Mouse (Mus musculus) cerebellum, postnatal 4 days (tissue): ENCODE measurements around the gene Ppp4r4.
"Not testable (repeated sequence)": the region's sequence is repeated elsewhere in the genome, so short reads cannot be mapped to it uniquely, and the experiment has no call there.

ENCODE experiments used
- DNase-seq, 2 experiments: peaks; one replicate each; pipeline ENCODE4 v3.0.0; 2022; ENCODE audit warnings: low spot score in 2 of 2, mixed read lengths in 1 of 2

The Ppp4r4 gene

DNA sequence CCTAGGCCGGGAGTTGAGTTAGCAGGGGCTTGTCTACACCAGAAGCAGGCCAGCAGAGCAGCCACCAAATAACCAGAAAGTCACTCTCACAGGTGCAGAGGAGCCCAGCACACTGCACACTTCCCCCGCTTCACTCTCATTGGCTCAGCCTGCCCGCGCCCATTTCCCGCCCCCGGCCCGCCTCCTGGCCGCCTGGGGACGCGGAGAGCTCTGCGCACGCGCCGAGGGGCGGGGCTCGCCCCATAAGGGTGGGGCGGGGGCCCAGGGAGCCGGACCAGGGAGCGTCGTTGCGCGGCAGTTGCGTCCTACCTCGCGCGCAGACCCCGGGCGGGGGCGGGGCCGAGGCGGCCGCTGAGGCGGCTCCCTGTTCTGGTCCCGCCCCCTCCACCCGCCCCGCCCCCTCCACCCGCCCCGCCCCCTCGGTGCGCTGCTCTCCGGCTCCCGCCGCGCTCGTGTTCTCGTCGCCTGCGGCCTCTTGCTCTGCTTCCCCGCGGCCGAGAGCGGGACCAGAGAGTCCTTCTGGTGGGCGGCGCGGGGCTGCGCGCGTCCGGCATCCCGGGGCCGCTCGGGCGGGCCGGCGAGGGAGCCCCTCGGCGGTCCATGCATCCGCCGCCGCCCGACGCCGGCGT is at the start of gene Ppp4r4:
Ppp4r4 (plus strand) TSS at position 264 of the 629 bp plus-strand sequence.
- DNase-seq, result peak; percentile 82 to 92

DNA sequence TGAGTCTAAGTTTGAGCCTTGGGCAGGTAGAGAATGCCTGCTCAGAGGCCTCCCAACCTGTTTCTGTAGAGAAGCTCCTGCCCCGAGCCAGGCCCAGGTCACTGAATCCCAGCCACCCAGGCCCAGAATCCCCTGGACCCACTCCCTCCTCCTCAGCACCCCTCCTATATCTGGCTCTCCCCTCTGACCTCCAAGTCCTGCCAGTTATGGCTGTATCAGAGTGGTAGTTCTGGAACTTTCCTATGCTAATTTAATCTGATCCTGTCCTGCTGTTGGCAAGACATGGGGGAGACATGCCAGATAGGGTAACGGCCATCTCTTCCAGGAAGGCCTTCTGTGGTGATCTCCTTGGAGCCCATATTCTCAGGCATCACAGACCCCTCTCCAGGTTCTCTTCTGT is 49.3 kb upstream of the Ppp4r4 start:
- no peak for DNase-seq

DNA sequence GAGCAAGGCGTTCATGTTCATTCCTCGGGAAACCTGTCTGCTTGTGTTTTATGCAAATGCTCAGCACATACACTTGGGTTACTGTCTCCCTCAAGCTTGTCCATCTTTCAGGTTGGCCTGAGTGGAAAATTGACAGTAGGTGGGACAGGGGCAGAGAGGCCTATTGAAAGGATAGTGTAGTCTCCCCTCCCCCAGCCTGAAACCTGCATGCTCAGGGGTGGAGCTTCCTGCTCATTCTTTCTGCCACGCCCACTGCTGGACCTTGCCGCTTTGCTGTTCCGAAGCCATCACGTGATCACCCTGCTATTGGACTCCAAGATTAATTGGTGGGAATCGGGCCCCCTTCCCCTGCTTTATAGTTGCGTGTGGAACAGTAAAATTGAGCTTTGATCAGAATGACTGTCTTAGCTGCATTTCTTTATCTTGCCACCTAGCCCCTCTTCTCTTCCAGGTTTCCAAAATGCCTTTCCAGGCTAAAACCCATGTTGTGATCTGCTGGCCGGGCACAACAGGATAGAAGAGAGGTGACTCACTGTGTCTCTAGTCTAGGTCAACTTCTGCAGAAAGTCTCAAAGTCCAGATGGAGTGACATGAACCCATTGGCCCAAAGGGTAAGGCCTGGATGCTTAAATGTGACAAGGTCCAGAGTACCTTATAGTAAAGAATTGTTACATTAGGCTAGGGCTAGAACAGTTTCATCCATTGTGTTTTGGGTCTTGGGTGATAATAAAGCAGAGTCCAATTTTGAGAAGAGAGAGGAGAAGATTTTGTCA is 47.7 kb upstream of the Ppp4r4 start:
- not testable (repeated sequence) for DNase-seq

DNA sequence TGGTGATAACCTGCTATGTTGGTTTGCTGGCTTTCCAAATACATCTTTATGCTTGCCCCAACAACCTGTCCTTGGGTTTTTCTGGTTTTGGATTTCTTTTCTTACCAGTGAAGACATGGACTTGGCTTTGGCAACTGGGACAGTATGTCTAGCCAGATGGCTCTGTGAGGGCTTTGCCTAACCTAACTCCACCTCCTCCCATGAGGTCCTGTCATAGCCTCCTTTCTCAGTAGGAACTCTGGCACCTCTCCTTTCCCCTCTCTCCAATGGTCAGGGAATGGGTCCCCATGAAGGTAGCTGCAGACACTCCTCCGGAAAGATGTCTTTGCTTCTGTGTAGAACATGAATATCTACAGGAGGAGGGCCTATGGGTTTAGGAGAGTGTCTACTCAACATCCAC is 45.4 kb upstream of the Ppp4r4 start:
- no peak for DNase-seq

DNA sequence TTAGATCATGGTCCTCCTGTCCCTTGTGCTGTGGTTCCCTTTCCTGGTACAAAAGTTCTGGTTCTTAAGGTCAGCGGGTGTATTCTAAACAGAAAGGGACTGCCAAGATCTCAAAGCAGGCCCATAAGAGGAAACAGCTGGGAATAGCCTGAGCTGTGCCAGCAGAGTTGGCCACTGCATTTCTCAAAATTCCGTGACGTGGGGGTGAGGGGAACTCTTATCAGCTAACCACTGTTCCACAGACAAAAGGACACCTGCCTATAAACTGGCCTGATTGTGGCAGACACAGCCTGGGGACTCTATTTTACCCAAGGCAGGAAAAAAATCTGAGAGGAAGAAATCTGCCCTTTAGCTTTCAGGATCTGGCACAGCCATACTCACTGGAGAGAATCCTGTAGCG is 44.8 kb upstream of the Ppp4r4 start:
- no peak for DNase-seq

DNA sequence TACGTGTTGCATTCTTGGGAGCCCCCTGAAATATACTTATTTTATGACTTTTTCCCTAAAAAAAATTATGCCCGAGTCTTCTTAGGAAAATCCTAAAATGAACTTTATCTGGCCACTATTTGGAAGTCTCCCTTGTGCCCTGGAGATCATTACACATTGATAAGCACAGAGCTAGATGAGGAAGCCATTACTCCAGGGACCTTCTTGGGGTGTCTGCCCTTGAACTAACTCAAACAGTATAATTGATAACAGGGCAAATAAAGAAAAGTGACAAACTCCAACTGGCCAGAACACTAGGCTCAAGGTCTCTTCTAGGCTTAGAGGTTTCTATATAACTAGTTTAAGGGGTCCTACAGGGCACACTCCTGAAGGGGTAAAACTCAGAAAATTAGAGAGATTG is 44.3 kb upstream of the Ppp4r4 start:
- no peak for DNase-seq

DNA sequence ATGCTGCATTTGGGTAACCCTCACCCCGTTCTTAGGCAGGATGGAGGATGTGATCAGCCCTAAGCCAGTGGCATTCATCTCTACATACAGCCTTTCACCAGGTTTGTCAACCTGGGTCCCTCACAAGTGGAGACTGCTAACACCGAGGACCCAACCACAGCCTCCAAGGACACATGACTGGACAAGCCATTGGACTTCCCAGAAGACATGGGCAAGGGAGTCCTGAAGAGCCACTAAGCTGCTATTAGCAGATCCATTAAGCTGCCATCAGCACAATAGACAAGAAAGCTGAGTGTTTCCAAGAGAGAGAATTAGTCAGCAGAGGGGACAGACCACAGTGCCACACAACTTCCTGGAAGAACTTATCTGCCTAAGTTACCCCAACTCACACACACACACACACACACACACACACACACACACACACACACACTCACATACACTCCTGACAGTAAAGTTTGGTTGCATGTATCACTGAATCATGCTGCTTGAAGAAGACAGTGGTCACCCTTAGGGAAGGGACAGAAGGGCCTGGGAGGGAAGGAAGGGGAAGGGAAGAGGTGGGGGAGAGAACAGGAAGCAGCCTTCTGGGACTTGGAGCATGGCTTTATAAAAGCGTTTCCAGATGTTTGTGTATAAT is 40.9 kb upstream of the Ppp4r4 start:
- DNase-seq, result no peak

DNA sequence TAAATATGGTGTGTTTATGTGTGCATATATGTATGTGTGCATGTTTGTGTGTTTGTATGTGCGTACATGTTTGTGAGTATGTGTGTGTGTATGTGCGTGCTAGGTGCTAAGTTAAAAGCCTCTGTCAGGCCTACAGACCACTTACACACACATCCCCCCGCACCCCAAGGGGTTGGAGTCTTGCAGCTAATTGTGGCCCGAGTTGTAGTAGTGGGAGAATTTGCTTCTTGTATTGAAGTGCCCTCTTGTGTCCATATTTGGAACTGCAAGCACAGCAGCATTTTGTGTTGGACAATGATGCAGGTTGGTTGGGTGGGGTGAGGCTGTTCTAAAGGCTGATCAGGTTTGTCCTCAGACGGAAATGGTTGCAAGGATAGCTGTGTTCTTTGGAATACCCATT is 39.3 kb upstream of the Ppp4r4 start:
- DNase-seq, result peak in 1 of 2 experiments; percentile 70

DNA sequence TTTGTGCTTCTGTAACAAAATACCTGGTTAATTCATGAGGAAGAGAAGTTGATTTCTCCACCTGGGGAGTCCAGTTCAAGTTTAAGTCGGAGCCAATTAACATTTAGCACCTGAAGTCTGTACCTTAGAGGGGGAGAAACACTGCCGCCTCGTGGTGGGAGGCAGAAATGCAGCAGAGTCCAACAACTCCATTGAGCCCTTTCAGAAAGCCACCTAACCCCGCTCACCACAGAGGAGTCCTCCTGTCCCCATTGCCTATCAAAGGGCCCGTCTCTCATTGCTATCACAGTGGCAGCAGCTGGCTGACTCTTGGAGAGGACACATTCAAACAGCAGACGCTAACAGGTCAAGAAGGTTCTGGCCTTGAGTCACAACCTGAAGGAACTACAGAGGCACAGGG is 37.6 kb upstream of the Ppp4r4 start:
- peak in 1 of 2 experiments; percentile 23 for DNase-seq

DNA sequence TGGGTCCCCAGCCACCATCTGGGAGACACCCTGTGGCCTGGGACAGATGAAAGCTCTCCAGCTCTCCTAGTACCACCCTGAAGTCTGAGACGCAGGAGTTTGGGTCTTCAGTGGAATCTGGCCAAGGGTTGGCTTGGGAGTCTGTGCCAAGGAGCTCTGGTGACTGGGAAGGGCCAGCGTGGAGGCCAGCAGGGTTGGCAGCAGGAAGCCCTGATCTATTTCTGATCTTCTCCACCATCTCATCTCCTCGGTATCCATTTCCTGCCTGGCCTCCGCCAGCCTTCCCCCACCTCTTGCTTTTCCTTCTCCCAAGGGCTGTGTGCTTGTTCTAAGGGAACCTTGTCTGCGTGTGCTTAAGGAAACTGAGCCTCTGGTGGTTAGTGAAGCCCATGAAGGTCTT is 33.3 kb upstream of the Ppp4r4 start:
- DNase-seq, result no peak

DNA sequence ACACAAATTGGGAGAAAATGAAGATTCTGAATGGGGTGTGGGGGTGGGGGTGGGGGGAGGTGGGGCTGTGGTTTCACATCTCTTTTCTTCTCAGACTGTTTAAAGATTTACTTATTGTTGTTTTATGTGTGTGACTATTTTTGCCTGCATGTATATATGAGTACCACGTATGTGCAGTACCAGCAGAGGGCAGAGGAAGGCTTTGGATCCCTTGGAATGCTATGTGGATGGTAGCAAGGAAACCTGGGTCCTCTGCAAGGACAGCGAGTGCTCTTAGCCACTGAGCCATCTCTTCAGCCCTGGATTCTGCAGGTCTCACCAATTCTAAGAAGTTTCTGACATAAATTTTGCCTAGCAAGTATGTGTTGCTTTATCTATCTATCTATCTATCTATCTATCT is 32.8 kb upstream of the Ppp4r4 start:
- DNase-seq, result no peak

DNA sequence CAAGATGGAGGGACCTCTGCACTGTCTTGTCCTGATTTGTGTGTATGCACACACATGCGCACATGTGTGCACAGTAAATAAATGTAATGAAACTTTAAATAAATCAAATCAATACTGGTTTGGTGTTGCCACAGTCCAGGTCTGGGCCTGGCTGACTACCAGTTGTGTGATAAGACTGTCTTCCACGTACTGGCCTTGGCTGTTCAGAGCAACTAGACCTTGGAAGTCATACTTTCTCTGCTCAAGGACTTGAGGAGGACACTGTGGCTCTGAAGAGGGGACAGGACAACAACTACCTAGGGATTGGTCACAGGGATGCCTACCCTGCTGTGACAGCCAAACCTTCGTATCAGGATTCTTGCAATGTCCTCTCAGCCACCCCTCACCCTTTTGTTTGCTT is 28.8 kb upstream of the Ppp4r4 start:
- DNase-seq, result no peak

DNA sequence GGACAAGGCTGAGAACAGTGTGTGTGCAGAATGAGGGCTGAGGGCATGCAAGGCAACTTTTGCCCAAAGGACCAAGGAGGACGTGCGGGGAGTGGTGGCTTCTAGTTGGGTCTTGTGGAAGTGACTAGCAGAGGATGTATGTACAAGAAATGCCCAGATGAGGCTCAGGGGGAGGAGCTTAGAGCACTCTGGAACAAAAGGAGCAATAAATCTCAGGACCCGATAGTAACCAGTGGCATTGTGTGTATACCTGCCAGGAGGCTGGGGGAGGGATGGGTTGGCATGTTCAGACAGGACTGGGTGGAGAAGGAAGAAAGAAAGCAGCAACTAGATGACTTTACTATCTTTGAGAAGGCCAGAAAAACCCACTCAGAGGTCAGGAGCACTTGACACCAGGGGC is 27.7 kb upstream of the Ppp4r4 start:
- DNase-seq, result no peak

DNA sequence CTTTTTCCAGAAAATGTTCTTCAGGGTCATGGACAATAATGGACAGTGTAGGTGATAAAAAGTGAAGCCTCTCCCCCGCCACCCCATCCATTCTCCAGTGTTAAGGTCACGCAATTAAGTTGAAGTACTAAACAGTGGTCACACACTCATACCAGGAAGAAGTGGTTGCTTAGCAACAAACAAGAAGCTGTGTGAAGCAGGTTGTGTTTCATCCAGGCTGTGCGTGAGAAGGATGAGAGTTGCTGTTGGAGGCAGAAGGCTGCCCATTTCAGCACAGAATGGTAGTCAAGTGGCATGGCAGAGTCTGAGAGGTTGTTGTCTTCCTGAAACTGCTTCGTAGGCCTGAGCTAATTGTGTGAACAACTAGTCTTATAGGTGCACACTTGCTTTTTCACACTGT is 23.7 kb upstream of the Ppp4r4 start:
- no peak for DNase-seq

DNA sequence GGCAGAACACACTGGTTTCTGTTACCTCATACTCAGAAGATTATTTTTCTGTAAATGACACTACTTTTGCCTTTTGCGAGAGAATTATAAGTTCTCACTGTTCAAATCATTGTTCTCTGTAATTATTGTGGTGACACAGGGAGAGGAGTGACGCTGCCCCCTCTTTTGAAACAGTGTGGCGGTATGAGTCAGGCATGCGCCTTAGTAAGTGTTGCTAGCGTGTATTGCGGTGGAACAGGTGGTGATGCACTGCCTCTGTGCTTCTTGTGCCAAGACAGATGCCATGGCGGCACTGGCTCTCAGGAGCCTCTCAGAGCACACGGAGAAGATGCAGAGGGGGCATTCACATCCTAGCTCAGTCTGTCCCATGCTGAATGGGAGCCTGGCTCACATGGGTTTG is 22.2 kb upstream of the Ppp4r4 start:
- no peak for DNase-seq

DNA sequence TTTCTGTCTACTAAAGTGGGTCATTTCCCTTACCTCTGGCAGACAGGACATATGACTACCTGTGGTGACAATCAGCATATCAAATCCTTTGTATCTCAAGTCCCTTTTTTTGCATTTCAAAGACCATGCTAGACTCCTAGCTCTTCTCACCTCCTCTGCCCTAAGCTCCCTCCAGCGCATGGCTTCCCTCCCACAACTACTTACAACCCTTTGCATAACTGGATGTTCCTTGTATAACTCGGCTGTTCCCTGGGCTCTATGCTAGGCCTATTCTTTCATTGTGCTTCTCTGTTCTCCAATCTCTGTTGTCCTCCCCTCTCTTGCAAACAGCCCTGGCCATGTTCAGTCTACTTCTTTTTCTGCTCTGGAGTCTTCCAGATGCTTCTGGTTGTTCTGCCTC is 20.5 kb upstream of the Ppp4r4 start:
- no peak for DNase-seq

DNA sequence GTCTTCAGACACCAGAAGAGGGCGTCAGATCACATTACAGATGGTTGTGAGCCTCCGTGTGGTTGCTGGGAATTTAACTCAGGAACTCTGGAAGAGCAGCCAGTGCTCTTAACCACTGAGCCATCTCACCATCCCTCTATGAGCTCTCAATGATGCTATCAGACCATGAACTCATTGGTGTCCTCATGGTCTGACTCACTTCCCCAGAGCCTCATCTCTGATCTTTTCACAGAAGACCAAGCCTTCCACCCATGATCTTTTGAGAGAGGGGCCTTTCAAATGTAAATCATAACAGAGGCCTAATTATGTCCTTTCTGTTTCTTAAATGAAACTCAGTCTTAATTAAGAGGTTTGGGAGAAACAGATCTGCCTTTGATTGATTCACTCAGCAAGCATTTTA is 19.0 kb upstream of the Ppp4r4 start:
- no peak for DNase-seq

DNA sequence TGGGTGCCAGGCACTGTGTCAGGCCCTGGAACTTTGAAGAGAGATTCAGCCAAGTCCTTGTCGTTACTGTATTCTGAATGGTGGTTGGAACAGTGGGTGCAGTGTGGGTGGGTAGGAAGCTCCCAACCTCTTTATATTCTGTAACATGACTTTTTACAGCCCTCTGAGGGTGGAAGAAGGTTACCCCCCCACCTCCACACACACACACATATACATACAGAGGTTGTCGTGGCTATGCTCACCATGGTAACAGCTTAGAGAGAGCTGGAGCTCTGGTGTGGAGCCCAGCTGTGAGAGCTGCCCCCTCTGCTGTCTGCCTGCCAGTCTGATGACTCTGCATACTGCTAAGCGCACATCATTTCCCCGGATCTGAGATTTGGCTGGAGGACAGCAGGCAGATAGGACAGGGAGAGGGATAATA is 18.6 kb upstream of the Ppp4r4 start:
- DNase-seq, result peak in 1 of 2 experiments; percentile 61

DNA sequence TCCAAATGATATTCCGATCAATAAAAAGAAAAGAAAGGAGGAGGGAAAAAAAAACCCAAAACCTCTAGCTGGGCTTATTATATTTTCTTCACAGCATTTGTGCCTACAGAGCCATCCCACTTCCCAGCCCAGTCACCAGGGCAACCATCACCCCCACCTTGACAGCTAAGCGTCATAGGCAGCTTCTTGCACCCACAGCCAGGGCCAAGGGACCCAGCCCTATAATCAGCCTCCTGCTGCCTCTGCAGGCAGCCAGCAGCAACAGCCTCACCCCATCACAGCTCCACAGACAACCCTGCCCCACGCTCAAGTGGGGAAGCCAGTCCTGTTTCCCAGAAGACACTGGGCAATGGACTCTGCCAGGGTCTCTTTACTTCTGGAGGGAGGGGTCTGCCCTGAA is 17.7 kb upstream of the Ppp4r4 start:
- DNase-seq, result no peak

DNA sequence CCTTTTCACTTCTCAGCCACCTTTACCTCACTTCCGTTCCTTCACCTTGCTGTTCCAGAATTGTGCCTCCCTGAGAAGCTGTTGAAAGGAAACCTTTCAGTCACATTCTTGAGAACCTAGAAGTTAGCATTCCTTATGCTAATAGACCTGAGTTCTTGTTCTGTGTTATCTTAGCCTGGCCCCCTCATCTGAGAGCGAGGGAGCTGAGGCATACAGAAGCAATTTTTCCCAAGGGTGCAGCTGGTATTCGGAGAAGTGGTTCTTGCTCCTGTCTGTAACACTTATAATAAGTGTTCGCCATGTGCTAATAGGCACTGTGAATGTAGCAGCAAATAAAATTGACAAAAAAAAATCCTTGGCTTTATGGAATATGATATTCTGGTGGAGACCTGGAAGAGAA is 16.4 kb upstream of the Ppp4r4 start:
- no peak for DNase-seq

DNA sequence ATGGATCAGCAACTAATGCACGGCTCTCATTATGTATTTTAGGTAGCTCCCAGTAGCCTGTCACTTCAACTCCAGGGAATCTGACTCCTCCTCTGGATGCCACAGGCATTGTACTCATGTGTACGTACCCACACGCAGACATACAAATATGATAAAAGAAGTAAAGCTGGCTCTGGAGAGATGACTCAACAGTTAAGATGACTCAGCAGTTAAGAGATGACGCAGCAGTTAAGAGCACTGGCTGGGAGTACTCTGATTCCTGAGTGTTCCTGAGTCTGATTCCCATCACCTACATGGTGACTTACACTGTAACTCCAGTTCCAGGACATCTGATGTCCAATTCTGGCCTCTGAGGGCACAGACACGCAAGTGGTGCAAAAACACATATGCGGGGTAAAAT is 13.4 kb upstream of the Ppp4r4 start:
- DNase-seq, result no peak

DNA sequence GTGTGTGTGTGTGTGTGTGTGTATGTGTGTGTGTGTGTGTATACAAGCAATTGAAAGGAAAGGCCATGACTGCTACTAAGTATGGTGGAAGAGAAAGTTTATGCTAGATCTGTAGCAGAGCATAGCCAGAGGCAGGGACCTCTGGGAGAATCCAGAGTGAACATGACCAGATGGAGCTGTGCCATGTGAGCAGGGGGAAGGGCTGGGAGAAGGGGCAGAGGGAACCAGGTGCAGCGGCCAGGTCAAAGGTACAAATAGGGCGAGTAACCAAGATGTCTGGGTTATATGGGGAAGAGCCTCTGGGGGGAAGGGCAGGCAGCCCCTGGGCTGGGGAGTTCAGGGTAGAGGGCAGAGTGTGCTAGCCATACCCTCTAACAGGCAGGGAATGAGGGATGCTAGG is 1.5 kb upstream of the Ppp4r4 start:
- no peak for DNase-seq
